ENCODE assay signal across 8 mouse cellular contexts in genomic region chr12:8772451-8773143, GRCm38 (mm10). TPM values are rescaled to one million over a fixed set of nuclear protein-coding genes. Genes with fewer than 3 reads are reported as not detected.
DNase-seq lines count a peak whose midpoint lies in the region; ATAC-seq lines count a peak whose summit lies in the region.

No protein-coding gene starts in this region.

- peak overlapping the region; percentile 73 for H3K4me2 ChIP-seq in embryonic facial prominence, embryonic 12.5 days (replicated peaks)
- peak overlapping the region; percentile 93 for H3K4me2 ChIP-seq in stomach, embryonic 14.5 days (replicated peaks; ENCODE audit: low read depth, low read length)

- peak; percentile 35; the same call in 1 of the 2 replicates for ATAC-seq in embryonic facial prominence, embryonic 12.5 days (ENCODE audit: insufficient number of reproducible peaks, insufficient read depth, low FRiP score, low TSS enrichment)
- peak; percentile 59 for ATAC-seq in stomach, embryonic 14.5 days (ENCODE audit: insufficient number of reproducible peaks, insufficient read depth, low FRiP score, low read depth)

- H3K9ac ChIP-seq in embryonic facial prominence, embryonic 12.5 days, result peak overlapping the region; percentile 86
- peak overlapping the region; percentile 85 for H3K9ac ChIP-seq in stomach, embryonic 14.5 days (replicated peaks; ENCODE audit: low read depth, low read length)

- peak overlapping the region; percentile 89 for H3K4me3 ChIP-seq in embryonic facial prominence, embryonic 12.5 days
- H3K4me3 ChIP-seq in limb, embryonic 10.5 days, result peak overlapping the region; percentile 89
- peak overlapping the region; percentile 94 for H3K4me3 ChIP-seq in stomach, embryonic 14.5 days (ENCODE audit: low read depth, low read length)

- H3K27ac ChIP-seq in embryonic facial prominence, embryonic 12.5 days, result peak overlapping the region; percentile 93
- H3K27ac ChIP-seq in limb, embryonic 10.5 days, result peak overlapping the region; percentile 97
- peak overlapping the region; percentile 93 for H3K27ac ChIP-seq in stomach, embryonic 14.5 days (ENCODE audit: low read length)

- no peaks in the 10 kb centered on the region for H3K9me3 ChIP-seq in embryonic facial prominence, embryonic 12.5 days
- no peaks in the 10 kb centered on the region for H3K9me3 ChIP-seq in limb, embryonic 10.5 days (replicated peaks)
- H3K9me3 ChIP-seq in stomach, embryonic 14.5 days (ENCODE audit: control insufficient read depth, low read depth, low read length), result no peaks in the 10 kb centered on the region

- H3K4me1 ChIP-seq in embryonic facial prominence, embryonic 12.5 days, result peaks cover 31% of the 10 kb centered on the region
- peaks cover 56% of the 10 kb centered on the region for H3K4me1 ChIP-seq in limb, embryonic 10.5 days
- H3K4me1 ChIP-seq in stomach, embryonic 14.5 days (ENCODE audit: control insufficient read depth, insufficient read depth, low read length), result peaks cover 20% of the 10 kb centered on the region

- H3K36me3 ChIP-seq in embryonic facial prominence, embryonic 12.5 days, result no peaks in the 10 kb centered on the region
- peaks cover 20% of the 10 kb centered on the region for H3K36me3 ChIP-seq in limb, embryonic 10.5 days
- H3K36me3 ChIP-seq in stomach, embryonic 14.5 days (ENCODE audit: control insufficient read depth, insufficient read depth, low read length), result no peaks in the 10 kb centered on the region

- no peaks in the 10 kb centered on the region for H3K27me3 ChIP-seq in embryonic facial prominence, embryonic 12.5 days
- H3K27me3 ChIP-seq in limb, embryonic 10.5 days (ENCODE audit: low read depth, poor library complexity, severe bottlenecking), result no peaks in the 10 kb centered on the region
- H3K27me3 ChIP-seq in stomach, embryonic 14.5 days (ENCODE audit: control insufficient read depth, insufficient read depth, low read length), result no peaks in the 10 kb centered on the region

- peak; percentile 18 for DNase-seq in CD4-positive helper T cell, adult 2 months (ENCODE audit: low read depth, low spot score)
- peak; percentile 59 for DNase-seq in ZHBTc4 (ENCODE audit: low read depth, low spot score)
- peak; percentile 55 to 65 for DNase-seq in heart, postnatal 14 days
- peak; percentile 84 for DNase-seq in limb, embryonic 10.5 days (ENCODE audit: low spot score)
- peak; percentile 72 for DNase-seq in mesoderm, embryonic 11.5 days (ENCODE audit: low read depth, low spot score)
- DNase-seq in left cerebral cortex, postnatal 25 days (ENCODE audit: low spot score in 2 of 2), result no peak

- intact Hi-C loops in heart, postnatal 14 days (cut with DNase I), result loop anchor here (2.0 to 5.0 kb wide), 2 partner anchors 85 to 110 kb away; no protein-coding TSS in a partner anchor
- intact Hi-C loops in left cerebral cortex, postnatal 25 days (cut with DNase I), result loop anchor here (5.0 kb wide), 1 partner anchor 115 kb away; no protein-coding TSS in a partner anchor

- under 1% methylated on average over 55 of the region's 55 CpGs for WGBS in embryonic facial prominence, embryonic 12.5 days
- WGBS in limb, embryonic 10.5 days, result under 1% methylated on average over 55 of the region's 55 CpGs
- under 1% methylated on average over 54 of the region's 55 CpGs for WGBS in stomach, embryonic 14.5 days

RNA-seq across cellular contexts. Expression of gene Sdc1, which starts 1.5 kb away (rescaled TPM):
- 173 and 184 TPM in 2 replicates for polyA plus RNA-seq in embryonic facial prominence, embryonic 12.5 days (2016; fragmentation: Nextera tagmentation; extraction: Ambion mirVana)
- total RNA-seq in heart, postnatal 14 days (2021), result 10 to 100 TPM; 10.9 to 12.2 TPM
- polyA plus RNA-seq in limb, embryonic 10.5 days (2016; fragmentation: Nextera tagmentation; extraction: Ambion mirVana), result 245 and 261 TPM in 2 replicates
- 112 and 129 TPM in 2 replicates for polyA plus RNA-seq in stomach, embryonic 14.5 days (2014; fragmentation: Nextera tagmentation; extraction: Ambion mirVana)
- 1 to 10 TPM; 1.3 to 1.6 TPM for total RNA-seq in left cerebral cortex, postnatal 25 days (2021)

Comparison
In these comparisons a context has a peak if more than half of its experiments do, and no peak if none do; other contexts are left out.
1. DNase-seq: peak in CD4-positive helper T cell, adult 2 months (single experiment), ZHBTc4 (single experiment), heart, postnatal 14 days (2 of 2), limb, embryonic 10.5 days (single experiment) and mesoderm, embryonic 11.5 days (single experiment); none in left cerebral cortex, postnatal 25 days (0 of 2).
2. Peak in every context shown above with its lines, with median percentiles within 50 percentile points of each other: H3K27ac ChIP-seq and H3K4me3 ChIP-seq.